Mouse (Mus musculus) E14TG2a.4 (cell line): ENCODE results near the gene Krt18.

ENCODE experiments used
- CTCF ChIP-seq: conservative IDR thresholded peaks from 2 replicates; pipeline ENCODE4 v1.5.1; 2014; ENCODE audit warnings: low read length
- NANOG ChIP-seq: IDR thresholded peaks from 2 replicates; pipeline ENCODE4 v1.6.1; 2014; ENCODE audit warnings: borderline replicate concordance, low read length, mixed read lengths
- POU5F1 ChIP-seq: IDR thresholded peaks from 2 replicates; pipeline ENCODE4 v1.6.1; 2014; ENCODE audit warnings: low read length, borderline replicate concordance

- TF ChIP-seq CTCF: no peak
- no peak for TF ChIP-seq POU5F1
- TF ChIP-seq NANOG: no peak
Observed at GRCm38 (mm10) chr15:102034121-102035053, 6.4 kb downstream of the Krt18 start.
